In the genomic region with DNA sequence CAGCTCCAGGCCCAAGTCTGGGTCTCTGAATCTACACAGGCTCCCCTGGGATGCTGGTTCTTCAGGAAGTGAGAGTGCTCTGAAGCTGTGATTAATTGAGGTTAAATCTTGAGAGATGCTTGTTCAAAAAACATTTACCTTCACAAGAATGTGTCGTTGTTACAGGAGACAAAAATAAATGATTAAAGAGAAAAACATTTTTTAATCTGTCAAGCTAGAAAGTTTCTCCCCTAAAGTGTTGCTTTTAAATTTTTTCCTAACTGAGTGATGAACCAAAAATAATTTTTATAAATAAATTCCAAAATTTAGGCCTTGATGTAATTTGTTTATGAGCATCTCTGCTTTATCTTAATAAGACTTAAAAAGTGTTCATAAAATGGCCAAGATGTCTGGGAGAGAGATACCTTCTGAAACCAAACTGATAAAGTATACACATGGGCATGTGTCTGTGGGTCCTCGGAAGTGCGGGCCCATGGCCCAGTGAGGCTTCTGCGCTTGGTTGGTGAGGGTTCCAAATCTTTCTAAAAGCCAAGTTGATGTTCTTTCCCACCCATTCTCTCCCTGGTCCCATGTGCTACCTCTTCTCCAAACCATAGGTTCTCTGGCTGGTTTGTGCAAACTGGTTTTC, we compare ENCODE assay signal across 29 mouse cellular contexts. TPM values are rescaled to one million over a fixed set of nuclear protein-coding genes. Genes with fewer than 3 reads are reported as not detected.
DNase-seq lines count a peak whose midpoint lies in the region; ATAC-seq and TF ChIP-seq lines count a peak whose summit lies in the region.
"Had no signal": no experiment of that assay in that cellular context is flagged by ENCODE, and none has a peak within 500 bp of the region (broad histone marks: within the 10 kb centered on the region; RNA-seq: fewer than 3 reads in every experiment).

No protein-coding gene starts in this region.

- TF ChIP-seq CTCF in G1E (IDR thresholded peaks at IDR 0.05; ENCODE audit: low read depth, low read length) = no peak

- H3K9ac ChIP-seq in liver, embryonic 15.5 days = peak overlapping the region; percentile 51
- H3K9ac ChIP-seq: heart, embryonic 15.5 days; hindbrain, embryonic 12.5 days; neural tube, embryonic 13.5 days had no signal

- no peaks in the 10 kb centered on the region for H3K36me3 ChIP-seq in heart, embryonic 10.5 days
- no peaks in the 10 kb centered on the region for H3K36me3 ChIP-seq in G1E (replicated peaks)
- peaks cover 41% of the 10 kb centered on the region for H3K36me3 ChIP-seq in erythroblast, embryonic 14.5 days (ENCODE audit: control insufficient read depth)
- no peaks in the 10 kb centered on the region for H3K36me3 ChIP-seq in liver, embryonic 15.5 days (replicated peaks)
- H3K36me3 ChIP-seq: heart, embryonic 15.5 days; hindbrain, embryonic 12.5 days; neural tube, embryonic 13.5 days had no signal

- H3K9me3 ChIP-seq in heart, embryonic 10.5 days = no peaks in the 10 kb centered on the region
- H3K9me3 ChIP-seq in G1E (replicated peaks) = peaks cover 9% of the 10 kb centered on the region
- peaks cover 7% of the 10 kb centered on the region; the same call in 1 of the 2 replicates for H3K9me3 ChIP-seq in erythroblast, embryonic 14.5 days (ENCODE audit: control insufficient read depth, low read length)
- H3K9me3 ChIP-seq in liver, embryonic 15.5 days (replicated peaks) = no peaks in the 10 kb centered on the region
- H3K9me3 ChIP-seq: heart, embryonic 15.5 days; hindbrain, embryonic 12.5 days; neural tube, embryonic 13.5 days had no signal

- ATAC-seq in G1E (ENCODE audit: extremely low read depth, insufficient number of reproducible peaks, low FRiP score, poor library complexity, severe bottlenecking) = no peak
- peak; percentile 71 for ATAC-seq in liver, embryonic 15.5 days (ENCODE audit: insufficient read depth)
- ATAC-seq: CD4-positive, CD25-positive, alpha-beta regulatory T cell, adult 4 months; forebrain, embryonic 14.5 days had no signal

- H3K27ac ChIP-seq in heart, embryonic 10.5 days = peak overlapping the region; percentile 25; the same call in 1 of the 2 replicates
- H3K27ac ChIP-seq in liver, embryonic 15.5 days (replicated peaks) = peak overlapping the region; percentile 96
- H3K27ac ChIP-seq: heart, embryonic 15.5 days; hindbrain, embryonic 12.5 days; macrophage; neural tube, embryonic 13.5 days had no signal

- H3K27me3 ChIP-seq in heart, embryonic 10.5 days (ENCODE audit: insufficient read depth, poor library complexity, severe bottlenecking) = no peaks in the 10 kb centered on the region
- no peaks in the 10 kb centered on the region for H3K27me3 ChIP-seq in G1E (ENCODE audit: insufficient read depth, low read length)
- H3K27me3 ChIP-seq in erythroblast, embryonic 14.5 days (ENCODE audit: control insufficient read depth) = no peaks in the 10 kb centered on the region
- no peaks in the 10 kb centered on the region for H3K27me3 ChIP-seq in liver, embryonic 15.5 days
- H3K27me3 ChIP-seq: heart, embryonic 15.5 days; hindbrain, embryonic 12.5 days; neural tube, embryonic 13.5 days had no signal

- H3K4me1 ChIP-seq in heart, embryonic 10.5 days = no peaks in the 10 kb centered on the region
- H3K4me1 ChIP-seq in G1E (ENCODE audit: insufficient read depth, low read depth, low read length) = peaks cover 80% of the 10 kb centered on the region
- peaks cover 91% of the 10 kb centered on the region for H3K4me1 ChIP-seq in erythroblast, embryonic 14.5 days (ENCODE audit: control insufficient read depth)
- H3K4me1 ChIP-seq in liver, embryonic 15.5 days (replicated peaks) = peaks cover 84% of the 10 kb centered on the region
- H3K4me1 ChIP-seq: heart, embryonic 15.5 days had no signal

- WGBS in heart, embryonic 10.5 days = 84% methylated on average over 4 of the region's 4 CpGs
- WGBS in liver, embryonic 15.5 days (ENCODE audit: insufficient replicate concordance) = 32% methylated on average over 4 of the region's 4 CpGs

- no peak for DNase-seq in heart, embryonic 10.5 days (ENCODE audit: low spot score)
- no peak for DNase-seq in heart, adult 9 months (ENCODE audit: low spot score in 2 of 2)
- DNase-seq in G1E (ENCODE audit: low spot score) = no peak
- no peak for DNase-seq in left cerebral cortex, adult 9 months (ENCODE audit: low spot score in 2 of 2)
- DNase-seq in adrenal gland, postnatal 25 days = no peak
- DNase-seq in right cerebral cortex, adult 18-20 months = no peak
- DNase-seq: adrenal gland, postnatal 36 days; cerebellum, adult 18-20 months; cerebellum, postnatal 25 days; embryo, embryonic 11 days; kidney, adult 18-20 months; kidney, postnatal 10 days; lung, adult 2 months; midbrain, embryonic 14.5 days; right cerebral cortex, postnatal 14 days; spleen, adult 18-20 months; thymus, postnatal 25 days had no signal

- H3K4me2 ChIP-seq in liver, embryonic 15.5 days = peak overlapping the region; percentile 57
- H3K4me2 ChIP-seq: heart, embryonic 15.5 days; hindbrain, embryonic 12.5 days; neural tube, embryonic 13.5 days had no signal

- no peak overlapping the region for H3K4me3 ChIP-seq in heart, embryonic 10.5 days
- peak overlapping the region; percentile 15; the same call in 1 of the 2 replicates for H3K4me3 ChIP-seq in G1E (ENCODE audit: low read depth, low read length)
- peak overlapping the region; percentile 38 for H3K4me3 ChIP-seq in erythroblast, embryonic 14.5 days (replicated peaks)
- no peak overlapping the region for H3K4me3 ChIP-seq in liver, embryonic 15.5 days (replicated peaks)
- H3K4me3 ChIP-seq: heart, embryonic 15.5 days; hindbrain, embryonic 12.5 days; neural tube, embryonic 13.5 days had no signal

RNA-seq across cellular contexts. Expression of gene Fcnb, which starts 20.9 kb away (rescaled TPM):
- not detected in 2 replicates for polyA plus RNA-seq in heart, embryonic 10.5 days (2016; fragmentation: Nextera tagmentation; extraction: Ambion mirVana)
- total RNA-seq in G1E (2014; fragmentation: Nextera tagmentation) (not detected in 2 replicates), G1E (2017) (not detected in 2 replicates)
- not detected in 2 replicates for polyA plus RNA-seq in G1E (2012)
- polyA plus RNA-seq in erythroblast, embryonic 14.5 days (2012) = not detected in 2 replicates
- 63.9 and 70.8 TPM in 2 replicates for polyA plus RNA-seq in liver, embryonic 15.5 days (2015; fragmentation: Nextera tagmentation; extraction: Ambion mirVana)
- not detected in 2 replicates for total RNA-seq in adrenal gland, postnatal 25 days (2021)
- total RNA-seq: adrenal gland, postnatal 36 days; ES-E14; gastrocnemius, postnatal 4 days; layer of hippocampus, adult 8-10 months; left cerebral cortex, adult 8-10 months had no signal
- polyA plus RNA-seq: CD4-positive, CD25-positive, alpha-beta regulatory T cell, adult 4 months; forebrain, embryonic 14.5 days; midbrain, embryonic 14.5 days had no signal

Comparison
In these comparisons a context has a peak if more than half of its experiments do, and no peak if none do; other contexts are left out.
1. H3K4me3 ChIP-seq: peak in G1E (single experiment) and erythroblast, embryonic 14.5 days (single experiment); none in heart, embryonic 10.5 days (single experiment) and liver, embryonic 15.5 days (single experiment).
2. RNA of gene Fcnb, which starts 20.9 kb away (polyA plus RNA-seq): 63.9 to 70.8 TPM in liver, embryonic 15.5 days; not detected in erythroblast, embryonic 14.5 days, not detected in G1E and not detected in heart, embryonic 10.5 days; every median in the first group is over 10 times any median in the second.